Mouse (Mus musculus): ENCODE results near the gene Mcm10. TPM values are rescaled to one million over a fixed set of nuclear protein-coding genes. Genes with fewer than 3 reads are reported as not detected.

The Mcm10 gene
- polyA plus RNA-seq, 1 experiment from 2014 or later = 2.1 TPM

DNA sequence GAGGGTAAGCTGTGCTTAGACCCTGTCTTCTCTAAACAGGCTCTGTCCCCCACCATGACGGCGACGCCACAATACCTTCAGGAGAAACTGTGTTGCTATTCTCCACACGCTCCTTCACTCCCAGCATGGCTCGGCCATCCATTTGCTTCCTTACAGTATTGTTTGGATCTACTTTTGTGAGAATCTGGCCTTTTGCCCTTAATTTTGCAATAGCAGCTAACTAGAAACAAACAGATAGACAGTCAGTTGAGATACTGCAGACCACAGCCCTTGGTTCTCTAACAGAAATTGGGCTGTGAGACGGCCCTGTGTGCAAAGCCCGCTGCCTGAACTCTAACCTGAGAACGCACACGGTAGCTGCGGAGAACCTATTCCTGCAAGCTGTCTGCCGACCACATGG, 16.9 kb downstream of the Mcm10 start:
- DNase-seq (ENCODE audit: low spot score) = peak; percentile 34
- Histone ChIP-seq H3K27ac (ENCODE audit: low read length) (no peak overlapping the region), H3K9me3 (ENCODE audit: low read length) (no peaks in the 10 kb centered on the region), H3K4me2 (replicated peaks; ENCODE audit: low read depth, low read length) (no peak overlapping the region), H3K27me3 (replicated peaks; ENCODE audit: insufficient read depth, low read length) (no peaks in the 10 kb centered on the region), H3K9ac (replicated peaks; ENCODE audit: low read depth) (no peak overlapping the region), H3K4me1 (ENCODE audit: insufficient read depth, low read depth, low read length) (no peaks in the 10 kb centered on the region), H3K36me3 (ENCODE audit: insufficient read depth, low read length) (0 out of 2 replicates have a peak, but pooled peaks cover 6% of the 10 kb centered on the region), H3K4me3 (ENCODE audit: low read depth, low read length) (no peak overlapping the region)
- TF ChIP-seq CTCF (IDR thresholded peaks at IDR 0.05) (no peak), EP300 (IDR thresholded peaks at IDR 0.05) (no peak)
- 84% methylated on average over 11 of the region's 11 CpGs for WGBS
- ATAC-seq = no peak

DNA sequence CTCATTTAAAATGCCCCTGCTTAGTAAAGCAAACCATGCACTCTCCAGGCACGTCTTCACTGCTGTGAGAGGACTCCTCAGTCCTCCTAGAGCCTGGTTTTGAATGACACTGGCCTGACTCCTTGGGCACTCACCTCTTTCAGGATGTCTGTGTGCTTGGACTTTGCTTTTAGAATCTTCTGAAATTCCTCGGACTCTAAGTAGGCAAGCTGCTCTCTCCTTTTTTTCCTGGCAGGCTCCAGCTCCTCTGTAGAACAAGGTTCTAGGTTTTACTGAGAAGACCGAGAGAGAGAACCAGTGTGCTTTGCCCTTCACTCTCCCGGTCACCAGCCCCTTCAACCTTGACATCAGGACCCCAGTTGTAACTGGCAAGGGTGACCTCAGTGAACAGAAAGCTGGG, 18.2 kb downstream of the Mcm10 start:
- no peak overlapping the region for H3K9ac ChIP-seq (replicated peaks; ENCODE audit: low read depth)
- no peaks in the 10 kb centered on the region for H3K27me3 ChIP-seq (replicated peaks; ENCODE audit: insufficient read depth, low read length)
- ATAC-seq (no peak), DNase-seq (ENCODE audit: low spot score) (no peak)
- H3K4me3 ChIP-seq (ENCODE audit: low read depth, low read length) = no peak overlapping the region
- no peaks in the 10 kb centered on the region for H3K4me1 ChIP-seq (ENCODE audit: insufficient read depth, low read depth, low read length)
- H3K27ac ChIP-seq (ENCODE audit: low read length) = no peak overlapping the region
- H3K9me3 ChIP-seq (ENCODE audit: low read length) = no peaks in the 10 kb centered on the region
- TF ChIP-seq CTCF (IDR thresholded peaks at IDR 0.05) = no peak
- no peak overlapping the region for H3K4me2 ChIP-seq (replicated peaks; ENCODE audit: low read depth, low read length)
- H3K36me3 ChIP-seq (ENCODE audit: insufficient read depth, low read length) = no peaks in the 10 kb centered on the region
- WGBS = 78% methylated on average over 4 of the region's 4 CpGs

DNA sequence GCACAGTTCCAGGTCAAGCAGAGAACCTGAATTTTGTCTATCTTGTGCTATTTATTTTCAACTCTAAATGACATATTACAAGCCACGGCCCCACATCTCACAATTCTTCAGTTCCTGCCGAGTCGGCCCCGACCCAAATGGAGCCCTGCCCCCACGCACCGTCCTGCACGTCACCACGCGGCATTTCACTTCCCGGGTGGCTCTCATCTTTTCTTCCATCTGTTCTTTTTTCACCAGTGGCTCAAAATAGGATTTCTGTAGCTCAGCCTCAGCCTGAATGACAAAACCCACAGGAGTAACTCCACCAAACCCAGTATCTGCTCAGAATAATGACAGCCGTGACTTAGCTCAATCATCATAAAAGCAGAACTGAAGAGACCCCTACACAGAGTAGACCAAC, 19.0 kb downstream of the Mcm10 start:
- no peak overlapping the region for H3K9ac ChIP-seq (replicated peaks; ENCODE audit: low read depth)
- H3K4me1 ChIP-seq (ENCODE audit: insufficient read depth, low read depth, low read length) = no peaks in the 10 kb centered on the region
- TF ChIP-seq EP300 (IDR thresholded peaks at IDR 0.05) (no peak), CTCF (IDR thresholded peaks at IDR 0.05) (no peak)
- H3K36me3 ChIP-seq (ENCODE audit: insufficient read depth, low read length) = no peaks in the 10 kb centered on the region
- DNase-seq (ENCODE audit: low spot score) (no peak), ATAC-seq (no peak)
- no peak overlapping the region for H3K27ac ChIP-seq (ENCODE audit: low read length)
- H3K9me3 ChIP-seq (ENCODE audit: low read length) = no peaks in the 10 kb centered on the region
- no peaks in the 10 kb centered on the region for H3K27me3 ChIP-seq (replicated peaks; ENCODE audit: insufficient read depth, low read length)
- H3K4me2 ChIP-seq (replicated peaks; ENCODE audit: low read depth, low read length) = no peak overlapping the region
- WGBS = 92% methylated on average over 11 of the region's 11 CpGs
- H3K4me3 ChIP-seq (ENCODE audit: low read depth, low read length) = no peak overlapping the region

DNA sequence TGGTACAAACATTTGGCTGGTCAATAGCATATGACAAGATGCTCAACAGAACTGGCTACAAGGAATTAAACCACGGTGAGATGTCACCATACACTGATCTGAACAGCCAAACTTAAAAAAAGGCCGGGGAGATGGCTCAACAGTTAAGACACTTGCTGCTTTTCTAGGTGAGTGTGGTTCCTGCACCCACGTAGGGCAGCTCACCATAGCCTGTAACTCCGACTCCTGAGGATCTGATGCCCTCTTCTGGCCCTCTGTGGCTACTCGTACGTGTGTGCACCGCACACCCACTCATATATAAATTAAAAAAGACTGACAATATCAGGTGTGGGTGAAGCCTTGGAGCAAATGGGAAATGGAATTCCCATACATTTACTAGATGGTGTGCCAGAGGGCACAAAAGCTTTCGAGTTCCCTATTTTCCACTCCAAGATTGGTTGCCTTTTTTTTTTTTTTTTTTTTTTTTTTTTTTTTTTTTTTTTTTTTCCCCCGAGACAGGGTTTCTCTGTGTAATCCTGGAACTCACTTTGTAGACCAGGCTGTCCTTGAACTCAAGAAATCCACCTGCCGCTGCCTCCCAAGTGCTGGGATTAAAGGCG, 23.7 kb downstream of the Mcm10 start:
- DNase-seq (ENCODE audit: low spot score) (peak; percentile 52), ATAC-seq (peak; percentile 55)
- WGBS = 63% methylated on average over 11 of the region's 11 CpGs
- Histone ChIP-seq H3K9ac (replicated peaks; ENCODE audit: low read depth) (no peak overlapping the region), H3K4me3 (ENCODE audit: low read depth, low read length) (no peak overlapping the region), H3K27ac (ENCODE audit: low read length) (no peak overlapping the region), H3K27me3 (replicated peaks; ENCODE audit: insufficient read depth, low read length) (no peaks in the 10 kb centered on the region), H3K9me3 (ENCODE audit: low read length) (no peaks in the 10 kb centered on the region), H3K4me2 (replicated peaks; ENCODE audit: low read depth, low read length) (no peak overlapping the region), H3K36me3 (ENCODE audit: insufficient read depth, low read length) (no peaks in the 10 kb centered on the region), H3K4me1 (ENCODE audit: insufficient read depth, low read depth, low read length) (no peaks in the 10 kb centered on the region)
- TF ChIP-seq CTCF (IDR thresholded peaks at IDR 0.05) (peak; percentile 62), EP300 (IDR thresholded peaks at IDR 0.05) (no peak)

DNA sequence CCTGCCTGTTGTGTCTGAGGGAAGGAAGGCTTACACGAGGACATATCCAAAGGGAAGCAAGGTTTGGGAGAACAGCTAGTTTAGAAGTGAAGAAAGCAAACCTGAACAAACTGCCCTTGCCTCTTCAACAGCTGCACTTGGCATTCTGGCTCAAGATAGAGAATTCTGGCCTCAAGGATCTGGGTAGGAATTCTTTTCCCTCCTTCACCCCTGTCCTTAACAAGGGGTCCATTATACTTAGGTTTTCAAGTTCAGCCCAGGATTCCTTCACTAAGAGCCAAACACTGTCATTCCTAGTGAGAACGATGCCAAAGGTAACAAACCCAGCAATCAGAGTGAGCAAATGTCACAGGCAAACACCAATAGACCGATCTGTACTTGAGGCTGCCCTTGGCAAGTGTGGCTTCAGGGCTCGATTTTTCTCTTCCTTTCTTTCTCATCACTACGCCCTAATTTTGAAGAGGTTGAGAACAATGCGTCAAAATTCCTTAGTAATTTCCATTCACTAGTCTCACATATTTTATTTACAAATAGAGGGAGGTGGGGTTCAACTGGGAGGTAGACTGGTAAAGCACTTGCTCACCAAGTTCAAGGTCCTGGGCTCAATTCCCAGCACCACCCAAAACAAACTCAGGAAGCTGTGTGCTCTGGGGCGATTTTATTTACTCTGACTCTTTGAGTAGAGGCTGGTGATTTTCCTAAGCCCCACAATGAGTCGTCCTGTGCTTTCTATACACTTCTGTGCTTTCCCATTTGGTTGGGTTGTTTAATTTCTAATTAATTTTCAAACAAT, 25.0 kb downstream of the Mcm10 start:
- no peaks in the 10 kb centered on the region for H3K27me3 ChIP-seq (replicated peaks; ENCODE audit: insufficient read depth, low read length)
- DNase-seq (ENCODE audit: low spot score) = peak; percentile 68
- peak overlapping the region; percentile 22; the same call in 1 of the 2 replicates for H3K27ac ChIP-seq (ENCODE audit: low read length)
- H3K9me3 ChIP-seq (ENCODE audit: low read length) = no peaks in the 10 kb centered on the region
- no peaks in the 10 kb centered on the region for H3K36me3 ChIP-seq (ENCODE audit: insufficient read depth, low read length)
- no peak overlapping the region for H3K4me2 ChIP-seq (replicated peaks; ENCODE audit: low read depth, low read length)
- ATAC-seq = peak; percentile 85
- no peak overlapping the region for H3K9ac ChIP-seq (replicated peaks; ENCODE audit: low read depth)
- TF ChIP-seq CTCF (IDR thresholded peaks at IDR 0.05) (no peak), EP300 (IDR thresholded peaks at IDR 0.05) (peak; percentile 60)
- H3K4me1 ChIP-seq (ENCODE audit: insufficient read depth, low read depth, low read length) = no peaks in the 10 kb centered on the region
- WGBS = 59% methylated on average over 8 of the region's 8 CpGs
- H3K4me3 ChIP-seq (ENCODE audit: low read depth, low read length) = no peak overlapping the region

DNA sequence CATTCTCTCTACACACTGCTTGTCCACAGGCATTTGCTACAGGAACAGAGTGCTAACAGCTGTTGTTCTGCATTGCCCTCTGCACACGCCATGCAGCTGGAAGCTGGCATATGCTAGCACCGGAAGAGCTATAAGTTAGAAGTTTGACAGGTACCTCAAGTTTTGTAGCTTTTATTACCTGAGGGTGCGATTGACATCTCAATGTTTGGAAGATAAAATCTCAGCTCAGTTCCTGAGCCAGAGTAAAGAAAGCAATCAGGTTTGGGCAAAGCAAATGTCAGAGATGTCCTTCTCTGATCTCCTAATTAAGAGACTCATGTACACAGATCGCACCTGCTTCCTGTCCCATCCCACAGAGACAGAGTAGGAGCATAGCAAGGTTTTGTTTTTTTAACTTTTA, 25.8 kb downstream of the Mcm10 start:
- Histone ChIP-seq H3K4me3 (ENCODE audit: low read depth, low read length) (no peak overlapping the region), H3K9me3 (ENCODE audit: low read length) (no peaks in the 10 kb centered on the region), H3K27me3 (replicated peaks; ENCODE audit: insufficient read depth, low read length) (no peaks in the 10 kb centered on the region), H3K36me3 (ENCODE audit: insufficient read depth, low read length) (no peaks in the 10 kb centered on the region), H3K4me1 (ENCODE audit: insufficient read depth, low read depth, low read length) (no peaks in the 10 kb centered on the region), H3K4me2 (replicated peaks; ENCODE audit: low read depth, low read length) (no peak overlapping the region), H3K27ac (ENCODE audit: low read length) (no peak overlapping the region), H3K9ac (replicated peaks; ENCODE audit: low read depth) (no peak overlapping the region)
- TF ChIP-seq CTCF (IDR thresholded peaks at IDR 0.05) (no peak), EP300 (IDR thresholded peaks at IDR 0.05) (no peak)
- WGBS = 59% methylated on average over 4 of the region's 4 CpGs
- DNase-seq (ENCODE audit: low spot score) (no peak), ATAC-seq (no peak)

All from lung, postnatal 0 days (tissue).